In genomic region chr8:95914905-95915643, GRCm38 (mm10) we compare ENCODE assay signal across 8 mouse cellular contexts. TPM values are rescaled to one million over a fixed set of nuclear protein-coding genes. Genes with fewer than 3 reads are reported as not detected.
A peak's percentile ranks its signal among the peaks of the same experiment; 100 is the strongest.
DNase-seq lines count a peak whose midpoint lies in the region; ATAC-seq and TF ChIP-seq lines count a peak whose summit lies in the region.

No protein-coding gene starts in this region.

- peak; percentile 95 for TF ChIP-seq CTCF in intestine, postnatal 0 days (IDR thresholded peaks at IDR 0.05; ENCODE audit: low read depth)

- H3K27me3 ChIP-seq in intestine, postnatal 0 days (replicated peaks; ENCODE audit: control insufficient read depth, insufficient read depth, low read length) = no peaks in the 10 kb centered on the region
- H3K27me3 ChIP-seq in midbrain, embryonic 14.5 days (ENCODE audit: control insufficient read depth, insufficient read depth, low read length) = no peaks in the 10 kb centered on the region

- H3K36me3 ChIP-seq in intestine, postnatal 0 days (ENCODE audit: control insufficient read depth, insufficient read depth) = no peaks in the 10 kb centered on the region
- H3K36me3 ChIP-seq in midbrain, embryonic 14.5 days (ENCODE audit: control insufficient read depth, insufficient read depth, low read length) = no peaks in the 10 kb centered on the region

- ATAC-seq in intestine, postnatal 0 days = peak; percentile 74
- peak; percentile 64; the same call in 1 of the 2 replicates for ATAC-seq in midbrain, embryonic 14.5 days (ENCODE audit: low FRiP score, low TSS enrichment)

- no peak overlapping the region for H3K27ac ChIP-seq in intestine, postnatal 0 days (ENCODE audit: low read depth, low read length)
- no peak overlapping the region for H3K27ac ChIP-seq in midbrain, embryonic 14.5 days (replicated peaks; ENCODE audit: low read depth, low read length)

- no peaks in the 10 kb centered on the region for H3K4me1 ChIP-seq in intestine, postnatal 0 days (replicated peaks; ENCODE audit: control insufficient read depth, insufficient read depth, low read length)
- H3K4me1 ChIP-seq in midbrain, embryonic 14.5 days (ENCODE audit: control insufficient read depth, insufficient read depth, low read length) = no peaks in the 10 kb centered on the region

- H3K9me3 ChIP-seq in intestine, postnatal 0 days (ENCODE audit: control insufficient read depth) = no peaks in the 10 kb centered on the region
- H3K9me3 ChIP-seq in midbrain, embryonic 14.5 days (ENCODE audit: control insufficient read depth, low read length) = no peaks in the 10 kb centered on the region

- no peak overlapping the region for H3K9ac ChIP-seq in intestine, postnatal 0 days (ENCODE audit: low read depth, low read length)
- H3K9ac ChIP-seq in midbrain, embryonic 14.5 days (replicated peaks; ENCODE audit: low read length) = no peak overlapping the region

- WGBS in intestine, postnatal 0 days = 7% methylated on average over 7 of the region's 7 CpGs
- 11% methylated on average over 7 of the region's 7 CpGs for WGBS in midbrain, embryonic 14.5 days

- intact Hi-C loops in heart, postnatal 25 days (cut with DNase I) = loop anchor here (5.0 to 10.0 kb wide), 3 partner anchors 150 to 308 kb away; no protein-coding TSS in a partner anchor
- intact Hi-C loops in gastrocnemius, postnatal 14 days (cut with DNase I; ENCODE audit: low total_unique reads) = loop anchor here (10.0 kb wide), 1 partner anchor 320 kb away; no protein-coding TSS in a partner anchor
- intact Hi-C loops in left cerebral cortex, postnatal 25 days (cut with DNase I) = loop anchor here (10.0 kb wide), 1 partner anchor 130 kb away; no protein-coding TSS in a partner anchor

- no peak overlapping the region for H3K4me2 ChIP-seq in intestine, postnatal 0 days (replicated peaks; ENCODE audit: low read depth)
- H3K4me2 ChIP-seq in midbrain, embryonic 14.5 days (ENCODE audit: low read length) = no peak overlapping the region

- H3K4me3 ChIP-seq in intestine, postnatal 0 days (ENCODE audit: low read depth, low read length) = no peak overlapping the region
- H3K4me3 ChIP-seq in midbrain, embryonic 14.5 days (replicated peaks; ENCODE audit: low read depth, low read length) = no peak overlapping the region

- peak; percentile 92 for DNase-seq in heart, adult 11 months
- DNase-seq in heart, postnatal 25 days (ENCODE audit: low spot score) = no peak
- peak; percentile 87 for DNase-seq in embryo, embryonic 10 days (ENCODE audit: low spot score)
- DNase-seq in gastrocnemius, postnatal 14 days = peak; percentile 44
- DNase-seq in left cerebral cortex, postnatal 25 days (ENCODE audit: low spot score in 2 of 2) = peak; percentile 87 to 90
- peak; percentile 90 for DNase-seq in midbrain, embryonic 14.5 days
- peak; percentile 25 to 70 for DNase-seq in spleen, adult 18-20 months

RNA-seq across cellular contexts. Expression of gene Got2, which starts 26.7 kb away (rescaled TPM):
- total RNA-seq in heart, postnatal 25 days (2021) = 100 to 1,000 TPM; 828 to 869 TPM
- total RNA-seq in gastrocnemius, postnatal 14 days (2021) = 100 to 1,000 TPM; 335 to 396 TPM
- 122 and 124 TPM in 2 replicates for polyA plus RNA-seq in intestine, postnatal 0 days (2015; fragmentation: Nextera tagmentation; extraction: Ambion mirVana)
- total RNA-seq in left cerebral cortex, postnatal 25 days (2021) = 100 to 1,000 TPM; 230 to 236 TPM
- polyA plus RNA-seq in midbrain, embryonic 14.5 days (2014; fragmentation: Nextera tagmentation; extraction: Ambion mirVana) = 84.6 and 215 TPM in 2 replicates
